Mouse (Mus musculus) CH12.LX (cell line): ENCODE results near the gene St14.

Source experiments
- CHD2 ChIP-seq: IDR thresholded peaks from 2 replicates; pipeline ENCODE4 v1.6.1; 2011; ENCODE audit warnings: low read length, improper control_type of control experiment
- KAT2A ChIP-seq: IDR thresholded peaks from 2 replicates; pipeline ENCODE4 v1.6.1; 2012; ENCODE audit warnings: low read length, improper control_type of control experiment, inconsistent platforms; ENCODE audit not compliant: insufficient replicate concordance
- MEF2A ChIP-seq: IDR thresholded peaks from 2 replicates; pipeline ENCODE4 v1.6.1; 2014; ENCODE audit warnings: low read depth, mild to moderate bottlenecking, inconsistent platforms, low read length, improper control_type of control experiment, borderline replicate concordance

- TF ChIP-seq KAT2A, result no peak
- TF ChIP-seq CHD2, result no peak
- TF ChIP-seq MEF2A, result no peak
Measured at GRCm38 (mm10) chr9:31162911-31163310, 31.3 kb upstream of the St14 start.
